Mouse (Mus musculus): Measurements from ENCODE around the gene Apex2. TPM values are rescaled to one million over a fixed set of nuclear protein-coding genes. Genes with fewer than 3 reads are reported as not detected.

The Apex2 gene
- total RNA-seq (2021) = 10 to 100 TPM; 19.7 to 20.2 TPM
- long read RNA-seq, experiment 1, full-length matches to known transcripts = 7 of 7 reads
- long read RNA-seq, experiment 1, partial matches to known transcripts = 0 of 7 reads
- long read RNA-seq, experiment 1, other reads (novel, unspliced or antisense) = 0 of 7 reads
- long read RNA-seq, experiment 2, full-length matches to known transcripts = 10 of 16 reads
- long read RNA-seq, experiment 2, partial matches to known transcripts = 0 of 16 reads
- long read RNA-seq, experiment 2, other reads (novel, unspliced or antisense) = 6 of 16 reads

GRCm38 (mm10) chrX:150589696-150590095 lies at the start of gene Apex2:
TSS of gene Apex2 (minus strand) at chrX:150589868.
- no peak for DNase-seq (ENCODE audit: low spot score in 2 of 2)

GRCm38 (mm10) chrX:150636421-150636820 lies 46.8 kb upstream of the Apex2 start:
- DNase-seq (ENCODE audit: low spot score in 2 of 2) = no peak

DNA sequence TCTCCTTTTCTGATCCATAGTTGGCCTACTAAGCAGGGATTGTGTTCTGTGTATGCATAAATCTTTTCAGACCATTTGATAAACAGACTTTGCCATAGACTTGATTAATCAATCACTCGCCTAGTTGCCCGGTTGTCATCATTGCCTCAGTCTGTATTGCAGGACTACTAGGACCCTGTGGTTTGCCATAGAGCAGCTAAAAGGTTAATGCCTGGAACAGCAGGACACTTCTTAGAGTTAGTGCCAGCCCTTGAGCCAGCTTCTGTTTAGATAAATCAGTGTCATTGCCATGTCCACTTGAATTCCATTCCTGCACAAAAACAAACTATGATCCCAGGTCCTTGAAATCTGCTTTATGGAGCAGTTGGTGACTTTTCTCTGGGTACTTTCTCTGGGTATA lies 9.2 kb upstream of the Apex2 start:
- no peak for DNase-seq (ENCODE audit: low spot score in 2 of 2)

DNA sequence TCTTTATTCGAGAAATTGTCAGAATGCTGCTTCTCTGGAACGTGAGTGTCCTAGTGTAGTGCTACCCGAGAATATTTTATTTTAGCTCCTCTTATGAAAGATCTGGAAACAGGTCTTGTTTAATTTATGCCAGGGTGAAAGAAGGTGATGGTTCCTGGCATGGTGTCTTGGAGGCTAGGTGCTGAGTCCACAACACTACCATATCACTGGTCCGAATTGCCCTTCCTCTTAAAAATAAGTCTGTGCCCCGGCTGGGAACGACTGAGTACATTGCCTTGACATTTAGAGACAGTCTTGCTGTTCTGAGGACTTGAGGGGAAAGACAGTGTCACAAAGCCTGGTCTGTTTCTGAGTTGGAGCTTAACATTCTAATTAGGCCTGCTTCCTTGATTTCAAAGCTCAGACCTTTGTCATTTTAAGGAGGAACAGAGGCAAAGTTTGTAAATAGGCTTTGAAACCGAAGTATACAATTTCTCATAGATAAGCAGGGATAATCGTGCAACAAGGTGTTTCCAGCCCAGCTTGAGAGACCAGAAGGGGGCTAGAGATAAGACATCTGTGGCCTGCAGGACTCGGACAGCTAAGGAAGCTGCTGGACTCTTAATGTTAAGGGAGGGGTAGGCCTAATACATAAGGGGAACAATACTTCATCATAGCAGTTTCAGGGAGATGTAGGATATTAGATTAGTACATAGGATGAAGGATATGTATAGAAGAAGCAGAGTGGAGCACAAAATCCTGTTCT lies 5.5 kb upstream of the Apex2 start:
- no peak for DNase-seq (ENCODE audit: low spot score in 2 of 2)

GRCm38 (mm10) chrX:150594176-150594575 lies 4.5 kb upstream of the Apex2 start:
- no peak for DNase-seq (ENCODE audit: low spot score in 2 of 2)

DNA sequence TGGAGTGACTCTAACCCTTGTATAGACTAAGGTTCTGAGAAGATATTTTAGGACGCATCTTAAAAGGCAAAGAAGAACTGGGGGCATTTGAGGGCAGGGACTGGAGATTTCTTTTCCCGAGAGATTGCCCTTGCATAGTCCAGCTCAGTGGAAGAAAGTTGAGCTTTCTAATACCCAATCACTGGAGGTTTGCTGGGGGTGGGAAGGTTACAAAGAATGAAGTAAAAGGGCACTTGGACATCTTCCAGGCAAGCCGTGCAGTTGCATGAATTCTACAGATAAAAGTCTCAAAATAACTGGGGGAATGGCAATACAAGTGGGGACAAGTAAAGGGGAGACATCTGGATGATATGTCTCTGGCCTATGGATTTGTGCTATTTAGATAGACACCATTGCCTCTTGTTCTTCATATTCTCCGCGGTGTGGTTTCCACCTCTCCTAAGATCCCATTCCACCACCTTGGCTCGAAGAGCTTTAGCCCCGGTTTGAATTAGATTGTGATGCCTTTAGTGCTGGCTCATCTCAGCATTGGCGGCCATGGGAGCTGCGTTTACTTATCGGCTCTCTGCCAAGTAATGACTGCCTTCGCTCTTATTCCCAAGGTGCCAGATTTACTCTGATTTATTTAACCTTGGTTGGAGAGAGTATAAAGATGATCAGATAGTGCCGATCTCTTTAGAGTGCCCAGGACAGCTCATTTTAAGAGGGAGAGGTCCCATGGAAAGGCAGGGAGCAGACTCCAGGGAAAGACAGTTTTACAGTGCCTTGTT lies 3.8 kb upstream of the Apex2 start:
- DNase-seq (ENCODE audit: low spot score in 2 of 2) = no peak

- DNase-seq (ENCODE audit: low spot score in 2 of 2) = peak; percentile 28 to 60
Observed at GRCm38 (mm10) chrX:150588023-150588764, 1.5 kb downstream of the Apex2 start, which contains the start of gene Pfkfb1. TSS of gene Pfkfb1 (plus strand) at chrX:150588229.

- DNase-seq (ENCODE audit: low spot score in 2 of 2) = no peak
Observed at GRCm38 (mm10) chrX:150585116-150585515, 4.6 kb downstream of the Apex2 start.

GRCm38 (mm10) chrX:150581921-150582320 lies 7.7 kb downstream of the Apex2 start:
- no peak for DNase-seq (ENCODE audit: low spot score in 2 of 2)

DNA sequence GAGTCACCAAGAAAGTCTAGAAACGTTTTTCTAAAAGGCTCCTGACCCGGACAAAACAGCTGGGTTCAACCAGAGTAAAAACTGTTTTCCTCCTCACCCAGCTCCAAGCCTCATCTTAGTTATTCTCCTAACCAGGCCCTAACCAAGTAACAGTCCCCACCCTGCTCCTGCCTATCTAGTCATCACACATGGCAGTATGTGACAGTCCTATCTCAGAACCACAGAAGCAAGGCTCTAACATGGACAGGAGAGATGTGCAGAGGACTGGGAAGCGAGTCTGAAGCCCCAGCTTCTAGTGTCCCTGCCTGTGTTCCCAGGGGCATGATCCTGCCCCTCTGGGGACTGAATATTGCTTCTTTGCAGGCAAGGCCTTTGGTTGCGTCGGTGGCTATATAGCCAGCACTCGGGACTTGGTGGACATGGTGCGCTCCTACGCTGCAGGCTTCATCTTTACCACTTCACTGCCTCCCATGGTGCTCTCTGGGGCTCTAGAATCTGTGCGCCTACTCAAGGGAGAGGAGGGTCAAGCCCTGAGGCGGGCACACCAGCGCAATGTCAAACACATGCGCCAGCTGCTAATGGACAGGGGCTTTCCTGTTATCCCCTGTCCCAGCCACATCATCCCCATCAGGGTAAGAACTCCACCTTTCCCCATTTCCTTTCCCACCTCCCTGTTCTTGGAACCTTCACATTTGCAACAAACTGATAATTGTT lies 24.9 kb downstream of the Apex2 start:
- DNase-seq (ENCODE audit: low spot score in 2 of 2) = no peak

DNA sequence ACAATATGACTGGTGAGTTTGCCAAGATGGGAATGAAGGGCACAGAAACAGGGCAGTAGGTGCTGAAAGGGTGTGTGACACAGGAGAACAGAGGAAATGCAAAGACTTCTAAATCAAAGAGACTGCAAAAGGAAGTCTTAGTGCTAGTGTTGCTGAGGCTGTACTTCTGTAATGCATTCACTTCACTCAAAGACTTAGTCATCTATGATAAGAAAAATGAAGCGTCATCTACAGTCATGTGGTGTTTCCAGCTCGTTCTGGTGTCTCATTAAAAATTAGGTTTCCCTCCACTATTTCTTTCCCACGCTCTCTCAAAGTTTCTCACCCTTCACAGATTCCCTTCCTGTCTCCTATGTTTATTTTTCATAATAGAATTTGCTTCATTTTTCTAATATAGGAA lies 35.6 kb downstream of the Apex2 start:
- no peak for DNase-seq (ENCODE audit: low spot score in 2 of 2)

DNA sequence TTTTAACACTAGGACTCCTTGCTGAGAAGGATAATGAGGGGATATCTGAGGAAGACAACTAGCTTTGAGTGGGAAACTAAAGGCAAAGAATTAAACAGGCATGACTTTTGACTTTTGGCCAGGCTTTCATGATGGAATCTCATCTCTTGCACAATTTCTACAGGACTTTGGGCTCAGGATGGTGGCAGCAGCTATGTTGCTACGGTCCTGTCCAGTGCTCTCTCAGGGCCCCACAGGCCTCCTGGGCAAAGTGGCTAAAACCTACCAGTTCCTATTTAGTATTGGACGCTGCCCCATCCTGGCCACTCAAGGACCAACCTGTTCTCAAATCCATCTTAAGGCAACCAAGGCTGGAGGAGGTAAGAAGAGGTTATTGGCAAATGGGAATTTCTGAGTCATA lies 37.7 kb downstream of the Apex2 start:
- DNase-seq (ENCODE audit: low spot score in 2 of 2) = no peak

DNA sequence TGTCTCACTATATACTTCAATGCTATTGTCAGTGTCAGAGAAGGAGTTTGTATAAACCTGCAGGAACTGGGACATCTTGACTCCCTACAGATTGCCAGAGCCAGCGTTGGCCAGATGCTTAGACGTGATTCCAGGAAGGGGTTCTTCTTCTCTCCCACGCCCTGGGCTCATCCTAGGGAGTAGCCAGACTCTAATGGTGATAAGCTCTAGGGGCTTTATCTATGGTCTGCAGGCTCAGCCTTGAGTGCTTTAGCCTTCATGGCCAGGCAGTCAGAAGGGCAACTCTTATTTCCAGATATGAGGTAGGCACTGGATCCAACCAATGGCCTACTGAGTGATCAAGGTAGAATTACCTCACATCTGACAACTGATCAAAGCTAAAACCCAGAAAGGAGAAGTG lies 40.0 kb downstream of the Apex2 start:
- no peak for DNase-seq (ENCODE audit: low spot score in 2 of 2)

DNA sequence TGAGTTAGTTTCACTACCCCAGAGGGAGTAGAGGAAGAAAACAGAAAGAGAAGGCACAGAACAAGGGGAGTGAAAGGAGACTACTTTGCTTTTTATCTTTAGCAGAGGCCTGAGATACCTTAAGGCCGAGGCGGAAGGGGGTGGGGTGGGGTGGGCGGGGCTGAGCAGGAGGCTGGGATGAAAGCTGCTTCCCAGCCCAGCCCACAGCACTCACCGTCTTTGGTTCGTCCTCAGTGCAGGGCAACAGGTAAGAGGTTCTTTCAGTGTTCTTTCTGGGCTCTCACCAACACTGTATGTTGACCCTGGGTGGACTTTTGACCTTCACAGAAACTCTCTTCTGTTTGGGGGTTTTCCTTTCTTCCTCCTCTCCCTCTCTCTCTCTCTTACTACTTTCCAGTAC lies 42.4 kb downstream of the Apex2 start, which contains the start of gene Alas2:
Gene Alas2, plus strand, starts transcription at position 137 of the 400 bp plus-strand sequence.
- DNase-seq (ENCODE audit: low spot score in 2 of 2) = no peak

GRCm38 (mm10) chrX:150541684-150542083 lies 48.0 kb downstream of the Apex2 start:
- no peak for DNase-seq (ENCODE audit: low spot score in 2 of 2)

GRCm38 (mm10) chrX:150540111-150540510 lies 49.6 kb downstream of the Apex2 start:
- DNase-seq (ENCODE audit: low spot score in 2 of 2) = no peak

DNA sequence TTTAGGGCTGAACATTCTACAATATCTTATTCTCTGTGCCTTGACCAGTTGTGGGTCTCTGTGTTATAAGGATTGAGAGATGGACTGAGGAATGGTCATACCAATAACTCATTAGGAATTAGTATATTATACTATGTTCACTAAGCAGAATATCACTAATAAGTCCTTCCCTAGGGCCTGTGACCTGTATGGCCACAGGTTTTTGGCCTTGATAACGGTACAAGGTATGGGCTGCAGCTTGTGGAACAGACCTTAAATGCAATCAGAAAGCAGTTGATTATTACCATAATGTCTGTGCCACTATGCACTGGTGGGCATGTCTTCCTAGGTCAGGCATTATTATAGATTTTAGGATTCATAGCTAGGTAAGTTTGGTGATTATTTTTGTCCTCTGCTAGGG lies 73.2 kb downstream of the Apex2 start:
- DNase-seq (ENCODE audit: low spot score in 2 of 2) = no peak

- no peak for DNase-seq (ENCODE audit: low spot score in 2 of 2)
Observed at GRCm38 (mm10) chrX:150516015-150516414, 73.7 kb downstream of the Apex2 start.

- no peak for DNase-seq (ENCODE audit: low spot score in 2 of 2)
Observed at GRCm38 (mm10) chrX:150514127-150514526, 75.5 kb downstream of the Apex2 start.

GRCm38 (mm10) chrX:150511274-150511673 lies 78.4 kb downstream of the Apex2 start:
- DNase-seq (ENCODE audit: low spot score in 2 of 2) = no peak

All from adrenal gland, postnatal 4 days (tissue).